Mouse (Mus musculus): ENCODE results near the gene Sipa1l1. TPM values are rescaled to one million over a fixed set of nuclear protein-coding genes. Genes with fewer than 3 reads are reported as not detected.

The Sipa1l1 gene
- total and polyA plus RNA-seq, 3 experiments: 13.6 to 36.7 (median 23.6) TPM

- TF ChIP-seq RAD21 (IDR thresholded peaks at IDR 0.05; ENCODE audit: low read depth, low read length) (no peak), USF1 (IDR thresholded peaks at IDR 0.05; ENCODE audit: low read depth, low read length) (no peak)
- Histone ChIP-seq H3K36me3 (replicated peaks in 1 of 2; ENCODE audit: control insufficient read depth in 1 of 2, insufficient read depth in 1 of 2, low read length in 1 of 2) (peaks cover 7 to 76% of the 10 kb centered on the region in 2 experiments), H3K4me2 (ENCODE audit: insufficient read depth, low read depth, poor library complexity, severe bottlenecking) (no peak overlapping the region), H3K4me3 (replicated peaks in 1 of 3; ENCODE audit: low read depth in 2 of 3, low read length in 2 of 3, poor library complexity in 1 of 3) (no peak overlapping the region), H3K9me3 (replicated peaks; ENCODE audit: low read length) (peaks cover 3% of the 10 kb centered on the region), H3K79me2 (replicated peaks; ENCODE audit: control insufficient read depth, extremely low read depth, insufficient read depth, poor library complexity, severe bottlenecking) (no peaks in the 10 kb centered on the region), H3K9ac (ENCODE audit: insufficient read depth, low read depth) (no peak overlapping the region), H3K27ac (ENCODE audit: insufficient read depth, low read depth) (no peak overlapping the region), H3K4me1 (ENCODE audit: control insufficient read depth in 1 of 2, insufficient read depth in 2 of 2) (peaks cover 0 to 11% of the 10 kb centered on the region in 2 experiments; a peak in 2 of 4 replicates), H3K27me3 (replicated peaks) (no peaks in the 10 kb centered on the region)
- DNase-seq (ENCODE audit: extremely low read depth): no peak
- in situ Hi-C loops (cut with MboI; ENCODE audit: low pct_ligation_motif_present, low pct_unique_long_range_greater_than_20kb, low sequenced_read_pairs) (no loop called here), dilution Hi-C loops (cut with MboI; ENCODE audit: extremely low pct_ligation_motif_present, extremely low pct_unique_long_range_greater_than_20kb, low sequenced_read_pairs) (no loop called here)
Observed at GRCm38 (mm10) chr12:82412291-82413032, 243.3 kb downstream of the Sipa1l1 start.

GRCm38 (mm10) chr12:82415690-82416364 is 246.7 kb downstream of the Sipa1l1 start:
- no peaks in the 10 kb centered on the region for H3K79me2 ChIP-seq (replicated peaks; ENCODE audit: control insufficient read depth, extremely low read depth, insufficient read depth, poor library complexity, severe bottlenecking)
- peaks cover 3% of the 10 kb centered on the region for H3K9me3 ChIP-seq (replicated peaks; ENCODE audit: low read length)
- H3K4me2 ChIP-seq (ENCODE audit: insufficient read depth, low read depth, poor library complexity, severe bottlenecking): no peak overlapping the region
- H3K36me3 ChIP-seq (replicated peaks in 1 of 2; ENCODE audit: control insufficient read depth in 1 of 2, insufficient read depth in 1 of 2, low read length in 1 of 2): peaks cover 13 to 80% of the 10 kb centered on the region in 2 experiments
- no peak overlapping the region for H3K27ac ChIP-seq (ENCODE audit: insufficient read depth, low read depth)
- no peak overlapping the region for H3K9ac ChIP-seq (ENCODE audit: insufficient read depth, low read depth)
- no peaks in the 10 kb centered on the region for H3K27me3 ChIP-seq (replicated peaks)
- no peak overlapping the region for H3K4me3 ChIP-seq (replicated peaks in 1 of 3; ENCODE audit: low read depth in 2 of 3, low read length in 2 of 3, poor library complexity in 1 of 3)
- peaks cover 0 to 11% of the 10 kb centered on the region in 2 experiments; a peak in 2 of 4 replicates for H3K4me1 ChIP-seq (ENCODE audit: control insufficient read depth in 1 of 2, insufficient read depth in 2 of 2)
- in situ Hi-C loops (cut with MboI; ENCODE audit: low pct_ligation_motif_present, low pct_unique_long_range_greater_than_20kb, low sequenced_read_pairs) (no loop called here), dilution Hi-C loops (cut with MboI; ENCODE audit: extremely low pct_ligation_motif_present, extremely low pct_unique_long_range_greater_than_20kb, low sequenced_read_pairs) (no loop called here)
- TF ChIP-seq CHD1 (IDR thresholded peaks at IDR 0.05; ENCODE audit: low read depth, low read length): no peak
- no peak for TF ChIP-seq POLR2AphosphoS2 (IDR thresholded peaks at IDR 0.05; ENCODE audit: low read depth, low read length)
- no peak for TF ChIP-seq ZKSCAN1 (IDR thresholded peaks at IDR 0.05; ENCODE audit: borderline replicate concordance, low read depth, low read length)
- no peak for TF ChIP-seq ETS1 (conservative IDR thresholded peaks at IDR 0.05; ENCODE audit: low read depth, low read length)
- TF ChIP-seq MXI1 (IDR thresholded peaks at IDR 0.05; ENCODE audit: low read depth, low read length): no peak
- no peak for TF ChIP-seq GABPA (IDR thresholded peaks at IDR 0.05; ENCODE audit: insufficient replicate concordance, low read depth, low read length)
- TF ChIP-seq ZMIZ1 (IDR thresholded peaks at IDR 0.05; ENCODE audit: low read depth, low read length): no peak
- no peak for TF ChIP-seq PAX5 (IDR thresholded peaks at IDR 0.05; ENCODE audit: low read length)
- TF ChIP-seq MAZ (IDR thresholded peaks at IDR 0.05; ENCODE audit: low read depth, low read length): no peak
- TF ChIP-seq MYC (IDR thresholded peaks at IDR 0.05; ENCODE audit: low read depth, low read length): no peak
- TF ChIP-seq BHLHE40 (IDR thresholded peaks at IDR 0.05; ENCODE audit: low read depth, low read length): no peak
- TF ChIP-seq TBP (conservative IDR thresholded peaks at IDR 0.05; ENCODE audit: low read depth, low read length): no peak
- TF ChIP-seq CTCF (conservative IDR thresholded peaks at IDR 0.05 in 1 of 2, IDR thresholded peaks at IDR 0.05 in 1 of 2; ENCODE audit: low read depth in 2 of 2, low read length in 2 of 2): no peak
- no peak for TF ChIP-seq NELFE (IDR thresholded peaks at IDR 0.05; ENCODE audit: low read depth, low read length)
- DNase-seq (ENCODE audit: extremely low read depth): no peak
